Mouse (Mus musculus) leukemia stem cell, adult 10-12 weeks (primary cell): ENCODE results near the gene Rpsa. TPM values are rescaled to one million over a fixed set of nuclear protein-coding genes. Genes with fewer than 3 reads are reported as not detected.

ENCODE experiments used
- polyA plus RNA-seq: library from polyadenylated mRNA; stranded (reverse); fragments of >175 nt; gene quantifications from 2 replicates; pipeline ENCODE4 v1.2.3, GENCODE M21; 2012; ENCODE audit warnings: low replicate concordance

The Rpsa gene
- 749 and 24,509 TPM in 2 replicates for polyA plus RNA-seq

GRCm38 (mm10) chr9:120127538-120128251, at the start of gene Rpsa:
Rpsa (plus strand) TSS chr9:120127689.

GRCm38 (mm10) chr9:120091696-120092238, 35.7 kb upstream of the Rpsa start, which contains the start of gene Ccr8:
Ccr8 (plus strand) TSS chr9:120092114.

GRCm38 (mm10) chr9:120110211-120111018, 17.1 kb upstream of the Rpsa start, which contains the start of gene Slc25a38:
Slc25a38 (plus strand) TSS chr9:120110374.

GRCm38 (mm10) chr9:120149222-120149828, 21.8 kb downstream of the Rpsa start, which contains the start of gene Mobp:
Mobp (plus strand) TSS chr9:120149707.

Other genes with a start within 250 kb of the Rpsa start
- gene Wdr48, start 232.8 kb upstream of the Rpsa start, polyA plus RNA-seq: 7.8 and 24.2 TPM in 2 replicates
- gene Gorasp1, start 190.1 kb upstream of the Rpsa start, polyA plus RNA-seq: 28.0 and 32.6 TPM in 2 replicates
- 0.05 TPM in 1 of 2 replicates, not detected in the other for gene Ttc21a, start 190.1 kb upstream of the Rpsa start, polyA plus RNA-seq
- 14.8 and 27.8 TPM in 2 replicates for gene Csrnp1, start 143.0 kb upstream of the Rpsa start, polyA plus RNA-seq
- gene Xirp1, start 104.1 kb upstream of the Rpsa start, polyA plus RNA-seq: 0.02 TPM in 1 of 2 replicates, not detected in the other
- 0.16 and 0.40 TPM in 2 replicates for gene Cx3cr1, start 57.8 kb upstream of the Rpsa start, polyA plus RNA-seq
- not detected in 2 replicates for gene Ccr8, start 35.6 kb upstream of the Rpsa start, polyA plus RNA-seq
- gene Slc25a38, start 17.3 kb upstream of the Rpsa start, polyA plus RNA-seq: 65.3 and 171 TPM in 2 replicates
- gene Mobp, start 22.0 kb downstream of the Rpsa start, polyA plus RNA-seq: not detected in 2 replicates
- not detected in 2 replicates for gene Myrip, start 173.8 kb downstream of the Rpsa start, polyA plus RNA-seq